Mouse (Mus musculus): ENCODE results near the gene Rpa3. TPM values are rescaled to one million over a fixed set of nuclear protein-coding genes. Genes with fewer than 3 reads are reported as not detected.

The Rpa3 gene
- polyA plus RNA-seq, 1 experiment: 5.0 TPM

DNA sequence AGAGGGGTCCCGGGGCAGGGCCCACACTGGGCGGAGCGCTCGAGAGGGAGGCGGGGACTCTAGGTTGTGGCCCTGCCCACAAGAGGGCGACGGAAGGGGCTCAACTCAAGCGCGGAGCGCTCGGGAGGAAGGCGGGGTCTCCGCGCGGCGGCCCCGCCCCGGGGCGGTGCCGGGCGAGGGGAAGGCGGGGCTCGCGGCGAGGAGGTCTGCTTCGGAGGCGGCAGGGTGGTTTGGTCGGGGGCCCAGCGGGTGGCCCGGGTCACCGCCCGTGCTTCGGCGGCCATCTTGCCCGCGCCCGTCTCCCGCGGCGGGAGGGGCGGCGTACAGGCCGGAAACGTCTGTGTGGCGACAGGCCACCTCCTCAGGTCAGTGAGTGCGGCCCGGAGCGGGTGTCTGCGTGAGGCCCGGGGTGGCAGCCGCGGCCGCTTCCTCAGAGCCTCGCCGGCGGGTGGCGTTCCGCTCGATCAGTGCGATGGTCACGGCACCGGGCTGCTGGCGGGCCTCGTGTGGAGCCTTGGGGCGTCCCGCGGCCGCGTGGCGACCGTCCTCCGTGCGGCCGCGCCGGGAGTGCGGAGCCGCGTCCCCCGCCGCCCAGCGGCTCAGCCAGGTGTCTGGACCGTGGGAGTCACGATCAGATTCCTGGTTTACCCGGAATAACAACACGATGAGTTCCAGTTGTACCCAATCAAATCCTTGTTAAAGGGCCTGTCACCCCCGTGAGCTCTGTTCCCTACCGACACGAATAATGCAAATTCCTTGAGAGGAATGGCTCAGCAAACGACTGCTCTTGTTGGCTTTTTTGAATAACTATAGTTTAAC, 49.7 kb downstream of the Rpa3 start, which contains the start of gene Mios:
TSS of gene Mios (plus strand) at position 176 of the 819 bp plus-strand sequence.
- peak; percentile 94 for DNase-seq
- no peaks in the 10 kb centered on the region for H3K27me3 ChIP-seq (replicated peaks; ENCODE audit: control insufficient read depth, insufficient read depth, low read length)
- whole genome bisulfite sequencing: under 1% methylated on average over 89 of the region's 90 CpGs
- H3K36me3 ChIP-seq (ENCODE audit: control insufficient read depth, insufficient read depth, low read length): no peaks in the 10 kb centered on the region; the same call in 1 of the 2 replicates
- H3K27ac ChIP-seq (ENCODE audit: insufficient read depth, low read depth, low read length): peak within 1 kb of the TSS; percentile 53
- TF ChIP-seq POLR2A (IDR thresholded peaks at IDR 0.05; ENCODE audit: low read depth, low read length): no peak
- TF ChIP-seq CTCF (conservative IDR thresholded peaks at IDR 0.05; ENCODE audit: insufficient read depth, insufficient read length, low read depth, low read length): 0 out of 2 replicates have a peak, but pooled peaks have one; percentile 12
- H3K4me1 ChIP-seq (ENCODE audit: control insufficient read depth, insufficient read depth, low read length): peaks cover 3% of the 10 kb centered on the region; the same call in 1 of the 2 replicates
- peak within 1 kb of the TSS; percentile 87 for H3K4me3 ChIP-seq (ENCODE audit: insufficient read depth, low read depth, low read length)

Other genes with a start within 250 kb of the Rpa3 start
- gene Col28a1, start 66.6 kb downstream of the Rpa3 start, polyA plus RNA-seq (2012; rRNA removed): 0.13 and 0.14 TPM in 2 replicates
- 3.3 and 3.8 TPM in 2 replicates for gene Mios, start 50.0 kb downstream of the Rpa3 start, polyA plus RNA-seq (2012; rRNA removed)
- gene Umad1, start 115 bp upstream of the Rpa3 start, polyA plus RNA-seq (2012; rRNA removed): 21.9 and 23.0 TPM in 2 replicates
- 1.0 and 2.0 TPM in 2 replicates for gene Gm45062, start 277 bp upstream of the Rpa3 start, polyA plus RNA-seq (2012; rRNA removed)